Mouse (Mus musculus): ENCODE results near the gene Tcf3.

DNA sequence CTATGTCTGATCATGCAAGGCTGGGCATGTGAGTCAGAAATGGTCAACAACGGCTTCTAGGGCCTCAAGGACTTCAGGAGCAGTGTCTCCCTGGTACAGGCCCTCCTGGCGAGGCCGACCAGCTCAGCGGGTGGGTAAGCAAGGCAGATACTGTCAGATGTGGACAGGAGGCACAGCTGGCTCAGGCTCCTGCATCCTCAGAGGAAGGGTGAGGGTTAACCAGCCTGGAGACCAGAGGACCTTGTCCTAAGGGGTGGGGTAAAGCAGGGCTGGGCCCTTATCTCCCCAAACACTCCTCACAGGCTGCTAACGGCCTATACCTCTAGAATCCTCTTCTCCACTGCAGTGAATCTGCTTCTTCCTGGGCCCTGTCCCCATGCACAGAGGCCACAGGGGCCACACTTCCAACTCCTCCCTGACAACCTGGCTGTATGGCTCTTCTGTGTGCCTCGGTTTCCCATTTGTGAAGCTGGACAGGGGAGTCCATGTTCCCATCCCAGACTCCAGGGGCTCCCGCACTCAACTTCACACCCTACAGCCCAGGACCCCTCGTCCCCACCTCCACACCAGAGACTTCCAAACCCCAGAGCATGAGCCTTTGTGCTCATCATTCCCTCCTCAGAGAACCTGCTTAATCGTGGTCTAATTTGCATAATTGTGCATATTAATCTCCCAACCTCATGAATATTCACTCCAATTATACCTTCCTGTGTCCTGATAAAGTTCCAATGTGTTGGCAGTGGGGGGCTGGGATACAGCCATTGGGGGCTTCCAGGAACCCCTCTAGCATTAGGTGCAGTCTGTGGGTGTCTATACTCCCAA lies 11.6 kb downstream of the Tcf3 start:
- TF ChIP-seq ZNF384 (IDR thresholded peaks at IDR 0.05; ENCODE audit: low read depth, low read length) (no peak), ZC3H11A (IDR thresholded peaks at IDR 0.05; ENCODE audit: borderline replicate concordance, low read depth, low read length) (no peak), CHD2 (IDR thresholded peaks at IDR 0.05; ENCODE audit: low read depth, low read length) (no peak)
